In genomic region chr2:164015304-164015703, GRCm38 (mm10) we compare ENCODE assay signal across 16 mouse cellular contexts.
"Had no signal": no experiment of that assay in that cellular context is flagged by ENCODE, and none has a peak within 500 bp of the region (broad histone marks: within the 10 kb centered on the region; RNA-seq: fewer than 3 reads in every experiment).

No protein-coding gene starts in this region.

- H3K9ac ChIP-seq: neural tube, embryonic 13.5 days; neural tube, embryonic 15.5 days; stomach, embryonic 15.5 days had no signal

- DNase-seq: retina, postnatal 1 day; right cerebral cortex, adult 18-20 months; right cerebral cortex, postnatal 14 days; right cerebral cortex, postnatal 25 days; right cerebral cortex, postnatal 4 days; spleen, adult 18-20 months; thymus, adult 18-20 months; thymus, adult 2 months; thymus, postnatal 14 days; thymus, postnatal 25 days; thymus, postnatal 36 days; thymus, postnatal 4 days had no signal

- H3K27ac ChIP-seq: neural tube, embryonic 13.5 days; neural tube, embryonic 15.5 days; stomach, embryonic 15.5 days; stomach, postnatal 0 days had no signal

- H3K4me2 ChIP-seq: neural tube, embryonic 13.5 days; neural tube, embryonic 15.5 days; stomach, embryonic 15.5 days had no signal

- H3K27me3 ChIP-seq: neural tube, embryonic 13.5 days; neural tube, embryonic 15.5 days; stomach, embryonic 15.5 days had no signal

- H3K4me1 ChIP-seq: neural tube, embryonic 13.5 days; neural tube, embryonic 15.5 days had no signal

- H3K4me3 ChIP-seq: neural tube, embryonic 13.5 days; neural tube, embryonic 15.5 days; stomach, embryonic 15.5 days had no signal

- H3K9me3 ChIP-seq: neural tube, embryonic 13.5 days; neural tube, embryonic 15.5 days; stomach, embryonic 15.5 days had no signal
